In the genomic region with DNA sequence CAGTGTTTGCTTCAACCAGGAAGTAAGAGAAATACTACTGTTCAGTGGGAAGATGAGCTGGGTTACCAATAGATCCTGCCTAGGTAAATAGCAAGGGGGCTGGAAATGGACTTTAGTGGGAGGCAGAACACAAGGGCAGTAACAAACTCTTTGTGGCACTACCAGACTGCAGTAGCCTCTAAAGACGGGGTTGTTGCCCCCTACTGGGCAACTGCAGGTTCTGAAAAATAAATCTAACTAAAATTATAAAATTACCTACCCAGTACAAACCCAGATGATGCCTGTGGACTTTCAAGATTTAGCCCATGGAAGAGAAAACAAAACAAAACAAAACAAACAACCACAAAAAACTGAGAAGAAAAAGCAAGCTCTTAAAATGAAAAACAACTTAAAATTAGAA, we compare ENCODE assay signal across 11 mouse cellular contexts. TPM values are rescaled to one million over a fixed set of nuclear protein-coding genes. Genes with fewer than 3 reads are reported as not detected.
A peak's percentile ranks its signal among the peaks of the same experiment; 100 is the strongest.
DNase-seq lines count a peak whose midpoint lies in the region; ATAC-seq and TF ChIP-seq lines count a peak whose summit lies in the region.
"Had no signal": no experiment of that assay in that cellular context is flagged by ENCODE, and none has a peak within 500 bp of the region (broad histone marks: within the 10 kb centered on the region; RNA-seq: fewer than 3 reads in every experiment).

No protein-coding gene starts in this region.

- DNase-seq in hindbrain, embryonic 11.5 days (ENCODE audit: low spot score), result peak; percentile 10
- DNase-seq in midbrain, embryonic 14.5 days, result peak; percentile 60
- peak; percentile 43 for DNase-seq in brain, embryonic 14.5 days (ENCODE audit: low read depth)
- DNase-seq in right cerebral cortex, postnatal 36 days (ENCODE audit: low spot score in 2 of 2), result no peak
- no peak for DNase-seq in right cerebral cortex, adult 2 months (ENCODE audit: low spot score in 2 of 2)
- DNase-seq: cerebellum, adult 18-20 months; lung, postnatal 14 days had no signal

- H3K27ac ChIP-seq in hindbrain, embryonic 11.5 days (ENCODE audit: low read depth, low read length), result no peak overlapping the region
- no peak overlapping the region for H3K27ac ChIP-seq in hindbrain, embryonic 12.5 days
- no peak overlapping the region for H3K27ac ChIP-seq in midbrain, embryonic 14.5 days (replicated peaks; ENCODE audit: low read depth, low read length)
- no peak overlapping the region for H3K27ac ChIP-seq in midbrain, embryonic 13.5 days
- no peak overlapping the region for H3K27ac ChIP-seq in small intestine, adult 2 months (ENCODE audit: insufficient read depth, low read depth, low read length)
- H3K27ac ChIP-seq: forebrain, embryonic 15.5 days had no signal

- no peaks in the 10 kb centered on the region for H3K27me3 ChIP-seq in hindbrain, embryonic 11.5 days (ENCODE audit: control insufficient read depth, insufficient read depth, low read length)
- H3K27me3 ChIP-seq in hindbrain, embryonic 12.5 days, result no peaks in the 10 kb centered on the region
- no peaks in the 10 kb centered on the region for H3K27me3 ChIP-seq in midbrain, embryonic 14.5 days (ENCODE audit: control insufficient read depth, insufficient read depth, low read length)
- H3K27me3 ChIP-seq in midbrain, embryonic 13.5 days, result no peaks in the 10 kb centered on the region
- H3K27me3 ChIP-seq in small intestine, adult 2 months (ENCODE audit: control insufficient read depth, insufficient read depth, low read length), result no peaks in the 10 kb centered on the region
- H3K27me3 ChIP-seq: forebrain, embryonic 15.5 days had no signal

- WGBS in hindbrain, embryonic 11.5 days, result 38% methylated on average over 1 of the region's 1 CpGs
- WGBS in hindbrain, embryonic 12.5 days, result 14% methylated on average over 1 of the region's 1 CpGs
- 28% methylated on average over 1 of the region's 1 CpGs for WGBS in midbrain, embryonic 14.5 days
- 32% methylated on average over 1 of the region's 1 CpGs for WGBS in midbrain, embryonic 13.5 days
- WGBS in small intestine, adult 2 months, result 22% methylated on average over 1 of the region's 1 CpGs

- TF ChIP-seq CTCF in brain, embryonic 14.5 days (IDR thresholded peaks at IDR 0.05; ENCODE audit: borderline replicate concordance, extremely low read depth, insufficient read depth, insufficient read length), result peak; percentile 50; the same call in 1 of the 2 replicates
- TF ChIP-seq CTCF in small intestine, adult 2 months (IDR thresholded peaks at IDR 0.05; ENCODE audit: extremely low read depth, insufficient read length, insufficient replicate concordance, low read depth, low read length), result peak; percentile 35; the same call in 1 of the 2 replicates

- H3K9me3 ChIP-seq in hindbrain, embryonic 11.5 days (ENCODE audit: control insufficient read depth, low read length), result no peaks in the 10 kb centered on the region
- no peaks in the 10 kb centered on the region for H3K9me3 ChIP-seq in hindbrain, embryonic 12.5 days (replicated peaks)
- H3K9me3 ChIP-seq in midbrain, embryonic 14.5 days (ENCODE audit: control insufficient read depth, low read length), result no peaks in the 10 kb centered on the region
- no peaks in the 10 kb centered on the region for H3K9me3 ChIP-seq in midbrain, embryonic 13.5 days
- H3K9me3 ChIP-seq: forebrain, embryonic 15.5 days had no signal

- TF ChIP-seq POLR2A in brain, embryonic 14.5 days (IDR thresholded peaks at IDR 0.05; ENCODE audit: borderline replicate concordance, extremely low read depth, insufficient read depth, insufficient read length, poor library complexity, severe bottlenecking), result no peak
- no peak for TF ChIP-seq POLR2A in small intestine, adult 2 months (IDR thresholded peaks at IDR 0.05; ENCODE audit: low read depth, low read length)

- no peaks in the 10 kb centered on the region for H3K4me1 ChIP-seq in hindbrain, embryonic 11.5 days (replicated peaks; ENCODE audit: control insufficient read depth, insufficient read depth, low read length)
- no peaks in the 10 kb centered on the region for H3K4me1 ChIP-seq in hindbrain, embryonic 12.5 days
- no peaks in the 10 kb centered on the region for H3K4me1 ChIP-seq in midbrain, embryonic 14.5 days (ENCODE audit: control insufficient read depth, insufficient read depth, low read length)
- no peaks in the 10 kb centered on the region for H3K4me1 ChIP-seq in midbrain, embryonic 13.5 days (replicated peaks)
- H3K4me1 ChIP-seq in small intestine, adult 2 months (ENCODE audit: control insufficient read depth, insufficient read depth, insufficient read length, low read length), result no peaks in the 10 kb centered on the region
- H3K4me1 ChIP-seq: forebrain, embryonic 15.5 days had no signal

- no peak overlapping the region for H3K4me3 ChIP-seq in hindbrain, embryonic 11.5 days (ENCODE audit: low read depth, low read length)
- no peak overlapping the region for H3K4me3 ChIP-seq in hindbrain, embryonic 12.5 days
- H3K4me3 ChIP-seq in midbrain, embryonic 14.5 days (replicated peaks; ENCODE audit: low read depth, low read length), result no peak overlapping the region
- H3K4me3 ChIP-seq in midbrain, embryonic 13.5 days (replicated peaks), result no peak overlapping the region
- no peak overlapping the region for H3K4me3 ChIP-seq in small intestine, adult 2 months (ENCODE audit: low read depth, low read length)
- H3K4me3 ChIP-seq: forebrain, embryonic 15.5 days had no signal

- H3K4me2 ChIP-seq in hindbrain, embryonic 11.5 days (replicated peaks; ENCODE audit: low read depth, low read length), result no peak overlapping the region
- H3K4me2 ChIP-seq in hindbrain, embryonic 12.5 days (replicated peaks), result no peak overlapping the region
- H3K4me2 ChIP-seq in midbrain, embryonic 14.5 days (ENCODE audit: low read length), result no peak overlapping the region
- H3K4me2 ChIP-seq in midbrain, embryonic 13.5 days (replicated peaks), result no peak overlapping the region
- H3K4me2 ChIP-seq: forebrain, embryonic 15.5 days had no signal

- ATAC-seq in hindbrain, embryonic 11.5 days (ENCODE audit: low FRiP score), result no peak
- no peak for ATAC-seq in hindbrain, embryonic 12.5 days (ENCODE audit: low FRiP score)
- no peak for ATAC-seq in midbrain, embryonic 14.5 days (ENCODE audit: low FRiP score, low TSS enrichment)
- ATAC-seq in midbrain, embryonic 13.5 days, result no peak
- ATAC-seq: forebrain, embryonic 15.5 days had no signal

- peaks cover 8% of the 10 kb centered on the region; the same call in 1 of the 2 replicates for H3K36me3 ChIP-seq in hindbrain, embryonic 11.5 days (ENCODE audit: control insufficient read depth, insufficient read depth, low read length)
- peaks cover 61% of the 10 kb centered on the region for H3K36me3 ChIP-seq in hindbrain, embryonic 12.5 days
- H3K36me3 ChIP-seq in midbrain, embryonic 14.5 days (ENCODE audit: control insufficient read depth, insufficient read depth, low read length), result peaks cover 59% of the 10 kb centered on the region
- H3K36me3 ChIP-seq in midbrain, embryonic 13.5 days, result peaks cover 62% of the 10 kb centered on the region
- H3K36me3 ChIP-seq in small intestine, adult 2 months (ENCODE audit: control insufficient read depth, insufficient read depth, low read length), result peaks cover 35% of the 10 kb centered on the region

- H3K9ac ChIP-seq in hindbrain, embryonic 11.5 days (ENCODE audit: low read depth, low read length), result no peak overlapping the region
- H3K9ac ChIP-seq in hindbrain, embryonic 12.5 days, result no peak overlapping the region
- H3K9ac ChIP-seq in midbrain, embryonic 14.5 days (replicated peaks; ENCODE audit: low read length), result no peak overlapping the region
- H3K9ac ChIP-seq in midbrain, embryonic 13.5 days (replicated peaks), result no peak overlapping the region
- H3K9ac ChIP-seq: forebrain, embryonic 15.5 days had no signal

RNA-seq across cellular contexts. Expression of gene Nudt5, which starts 20.6 kb away (rescaled TPM):
- 81.1 and 92.1 TPM in 2 replicates for polyA plus RNA-seq in hindbrain, embryonic 11.5 days (2014; fragmentation: Nextera tagmentation; extraction: Ambion mirVana)
- polyA plus RNA-seq in hindbrain, embryonic 12.5 days (2016; fragmentation: Nextera tagmentation; extraction: Ambion mirVana), result 55.7 and 61.0 TPM in 2 replicates
- 19.8 and 26.6 TPM in 2 replicates for polyA plus RNA-seq in midbrain, embryonic 14.5 days (2014; fragmentation: Nextera tagmentation; extraction: Ambion mirVana)
- 37.2 and 40.4 TPM in 2 replicates for polyA plus RNA-seq in midbrain, embryonic 13.5 days (2015; fragmentation: Nextera tagmentation; extraction: Ambion mirVana)
- polyA plus RNA-seq in brain, embryonic 14.5 days (2012; rRNA removed), result 16.6 and 19.4 TPM in 2 replicates
- 5.3 and 9.4 TPM in 2 replicates for polyA plus RNA-seq in small intestine, adult 2 months (2012; rRNA removed)

RNA-seq across cellular contexts. Expression of gene Cdc123, which starts 20.8 kb away (rescaled TPM):
- polyA plus RNA-seq in hindbrain, embryonic 11.5 days (2014; fragmentation: Nextera tagmentation; extraction: Ambion mirVana), result 311 and 312 TPM in 2 replicates
- polyA plus RNA-seq in hindbrain, embryonic 12.5 days (2016; fragmentation: Nextera tagmentation; extraction: Ambion mirVana), result 299 and 352 TPM in 2 replicates
- 284 and 304 TPM in 2 replicates for polyA plus RNA-seq in midbrain, embryonic 14.5 days (2014; fragmentation: Nextera tagmentation; extraction: Ambion mirVana)
- 355 and 364 TPM in 2 replicates for polyA plus RNA-seq in midbrain, embryonic 13.5 days (2015; fragmentation: Nextera tagmentation; extraction: Ambion mirVana)
- 151 and 186 TPM in 2 replicates for polyA plus RNA-seq in brain, embryonic 14.5 days (2012; rRNA removed)
- polyA plus RNA-seq in small intestine, adult 2 months (2012; rRNA removed), result 21.4 and 39.4 TPM in 2 replicates

RNA-seq across cellular contexts. Expression of gene Gm13199, which starts 38.5 kb away (rescaled TPM):
- polyA plus RNA-seq in hindbrain, embryonic 11.5 days (2014; fragmentation: Nextera tagmentation; extraction: Ambion mirVana), result 1.8 and 2.3 TPM in 2 replicates
- 1.9 and 3.4 TPM in 2 replicates for polyA plus RNA-seq in hindbrain, embryonic 12.5 days (2016; fragmentation: Nextera tagmentation; extraction: Ambion mirVana)
- 1.2 and 2.5 TPM in 2 replicates for polyA plus RNA-seq in midbrain, embryonic 14.5 days (2014; fragmentation: Nextera tagmentation; extraction: Ambion mirVana)
- 1.6 and 2.1 TPM in 2 replicates for polyA plus RNA-seq in midbrain, embryonic 13.5 days (2015; fragmentation: Nextera tagmentation; extraction: Ambion mirVana)
- polyA plus RNA-seq in brain, embryonic 14.5 days (2012; rRNA removed), result 6.2 and 12.1 TPM in 2 replicates
- polyA plus RNA-seq in small intestine, adult 2 months (2012; rRNA removed), result 0.93 and 1.5 TPM in 2 replicates

Comparison
In these comparisons a context has a peak if more than half of its experiments do, and no peak if none do; other contexts are left out.
1. DNase-seq: peak in hindbrain, embryonic 11.5 days (single experiment), midbrain, embryonic 14.5 days (single experiment) and brain, embryonic 14.5 days (single experiment); none in right cerebral cortex, postnatal 36 days (0 of 2) and right cerebral cortex, adult 2 months (0 of 2).